Mouse (Mus musculus): ENCODE data around the gene Trim42. TPM values are rescaled to one million over a fixed set of nuclear protein-coding genes. Genes with fewer than 3 reads are reported as not detected.

Trim42 gene
- polyA plus RNA-seq, 1 experiment from 2014 or later, result not detected

GRCm38 (mm10) chr9:97307705-97308485, 61.9 kb downstream of the Trim42 start:
- ATAC-seq, result no peak
- no peaks in the 10 kb centered on the region for H3K36me3 ChIP-seq (ENCODE audit: poor library complexity, severe bottlenecking)
- H3K4me2 ChIP-seq, result no peak overlapping the region
- H3K27ac ChIP-seq, result no peak overlapping the region
- no peak overlapping the region for H3K9ac ChIP-seq
- 66% methylated on average over 6 of the region's 6 CpGs for WGBS
- H3K4me1 ChIP-seq, result no peaks in the 10 kb centered on the region
- no peaks in the 10 kb centered on the region for H3K9me3 ChIP-seq (replicated peaks)
- no peaks in the 10 kb centered on the region for H3K27me3 ChIP-seq
- no peak overlapping the region for H3K4me3 ChIP-seq
